Mouse (Mus musculus) CH12.LX (cell line): ENCODE measurements at regions not wholly inside any gene's neighbourhood (a gene's known extent, or its start where the extent isn't known, plus 50 kb on each side); places are given as distances from the start of the nearest gene placed in this dataset.

Experiments used
- DNase-seq: peaks from one replicate; pipeline ENCODE4 v3.0.0-alpha.2; 2013; ENCODE audit errors: extremely low read depth
- H3K27ac ChIP-seq: 2 replicates; pipeline ENCODE4 v1.5.1; 2012; ENCODE audit warnings: low read depth, mild to moderate bottlenecking, control low read depth, moderate library complexity; ENCODE audit not compliant: insufficient read depth
- H3K27me3 ChIP-seq: replicated peaks from 2 replicates; pipeline ENCODE3; 2012; ENCODE audit warnings: inconsistent platforms
- H3K36me3 ChIP-seq, 2 experiments: replicated peaks in 1 of 2; 2 replicates each; pipeline versions ENCODE3 to v1.6.1; 2012; ENCODE audit warnings: inconsistent platforms in 1 of 2, low read length in 1 of 2, mild to moderate bottlenecking in 1 of 2, mixed read lengths in 1 of 2, moderate library complexity in 1 of 2; ENCODE audit not compliant: control insufficient read depth in 1 of 2, insufficient read depth in 1 of 2
- H3K4me1 ChIP-seq, 2 experiments: 2 replicates each; pipeline ENCODE4 v1.6.1; 2012; ENCODE audit warnings: inconsistent platforms in 1 of 2, moderate library complexity in 1 of 2; ENCODE audit not compliant: insufficient read depth in 2 of 2, control insufficient read depth in 1 of 2
- H3K4me2 ChIP-seq: 2 replicates; pipeline ENCODE4 v1.6.1; 2012; ENCODE audit warnings: low read depth, mild to moderate bottlenecking, control low read depth; ENCODE audit not compliant: poor library complexity, insufficient read depth, severe bottlenecking
- H3K4me3 ChIP-seq, 3 experiments: fragments of 150-350 bp in 1 of 3; sonication (generic) in 1 of 3; replicated peaks in 1 of 3; 2 replicates each; pipeline versions ENCODE3 to v1.5.1; 2011 to 2012; ENCODE audit warnings: low read depth in 2 of 3, low read length in 2 of 3, mild to moderate bottlenecking in 2 of 3, moderate library complexity in 2 of 3, control low read depth in 1 of 3, improper control_type of control experiment in 1 of 3, inconsistent platforms in 1 of 3, mixed read lengths in 1 of 3; ENCODE audit not compliant: poor library complexity in 1 of 3
- H3K79me2 ChIP-seq: replicated peaks from 2 replicates; pipeline ENCODE4 v1.6.1; 2012; ENCODE audit warnings: mild to moderate bottlenecking, moderate library complexity; ENCODE audit not compliant: control insufficient read depth, poor library complexity, insufficient read depth, severe bottlenecking; ENCODE audit errors: extremely low read depth
- H3K9ac ChIP-seq: 2 replicates; pipeline ENCODE4 v1.6.1; 2012; ENCODE audit warnings: low read depth, mild to moderate bottlenecking, control low read depth, moderate library complexity; ENCODE audit not compliant: insufficient read depth
- H3K9me3 ChIP-seq: replicated peaks from 2 replicates; pipeline ENCODE3; 2012; ENCODE audit warnings: low read length, inconsistent platforms, mixed read lengths
- BHLHE40 ChIP-seq: IDR thresholded peaks from 2 replicates; pipeline ENCODE4 v1.6.1; 2011; ENCODE audit warnings: mild to moderate bottlenecking, low read depth, low read length, improper control_type of control experiment
- ELF1 ChIP-seq: IDR thresholded peaks from 2 replicates; pipeline ENCODE4 v1.6.1; 2014; ENCODE audit warnings: low read depth, mild to moderate bottlenecking, inconsistent platforms, low read length, improper control_type of control experiment
- EP300 ChIP-seq: IDR thresholded peaks from 2 replicates; pipeline ENCODE4 v1.6.1; 2011; ENCODE audit warnings: low read length, improper control_type of control experiment
- ETS1 ChIP-seq: conservative IDR thresholded peaks from 2 replicates; pipeline ENCODE4 v1.6.1; 2012; ENCODE audit warnings: low read depth, mild to moderate bottlenecking, inconsistent platforms, low read length, improper control_type of control experiment, moderate library complexity
- HCFC1 ChIP-seq: IDR thresholded peaks from 2 replicates; pipeline ENCODE4 v1.6.1; 2012; ENCODE audit warnings: low read depth, mild to moderate bottlenecking, inconsistent platforms, low read length, improper control_type of control experiment
- JUN ChIP-seq: IDR thresholded peaks from 2 replicates; pipeline ENCODE4 v1.6.1; 2011; ENCODE audit warnings: low read depth, mild to moderate bottlenecking, low read length, improper control_type of control experiment, moderate library complexity; ENCODE audit not compliant: insufficient read depth
- MAFK ChIP-seq: IDR thresholded peaks from 2 replicates; pipeline ENCODE4 v1.6.1; 2011; ENCODE audit warnings: low read length, improper control_type of control experiment; ENCODE audit not compliant: insufficient replicate concordance
- MAX ChIP-seq: IDR thresholded peaks from 2 replicates; pipeline ENCODE4 v1.6.1; 2011; ENCODE audit warnings: low read length, improper control_type of control experiment
- MAZ ChIP-seq: IDR thresholded peaks from 2 replicates; pipeline ENCODE4 v1.6.1; 2012; ENCODE audit warnings: low read depth, mild to moderate bottlenecking, inconsistent platforms, low read length, improper control_type of control experiment, moderate library complexity
- MEF2A ChIP-seq: IDR thresholded peaks from 2 replicates; pipeline ENCODE4 v1.6.1; 2014; ENCODE audit warnings: low read depth, mild to moderate bottlenecking, inconsistent platforms, low read length, improper control_type of control experiment, borderline replicate concordance
- POLR2AphosphoS2 ChIP-seq: IDR thresholded peaks from 2 replicates; pipeline ENCODE4 v1.6.1; 2011; ENCODE audit warnings: low read depth, low read length, improper control_type of control experiment
- SMC3 ChIP-seq: IDR thresholded peaks from 2 replicates; pipeline ENCODE4 v1.6.1; 2011; ENCODE audit warnings: low read depth, low read length, improper control_type of control experiment
- TCF12 ChIP-seq: IDR thresholded peaks from 2 replicates; pipeline ENCODE4 v1.6.1; 2014; ENCODE audit warnings: low read depth, mild to moderate bottlenecking, inconsistent platforms, low read length, improper control_type of control experiment
- USF1 ChIP-seq: IDR thresholded peaks from 2 replicates; pipeline ENCODE4 v1.6.1; 2014; ENCODE audit warnings: low read depth, mild to moderate bottlenecking, inconsistent platforms, low read length, improper control_type of control experiment
- ZKSCAN1 ChIP-seq: IDR thresholded peaks from 2 replicates; pipeline ENCODE4 v1.6.1; 2012; ENCODE audit warnings: low read depth, inconsistent platforms, low read length, improper control_type of control experiment, borderline replicate concordance
- ZMIZ1 ChIP-seq: IDR thresholded peaks from 2 replicates; pipeline ENCODE4 v1.6.1; 2012; ENCODE audit warnings: low read depth, mild to moderate bottlenecking, inconsistent platforms, low read length, improper control_type of control experiment
- ZNF384 ChIP-seq: IDR thresholded peaks from 2 replicates; pipeline ENCODE4 v1.6.1; 2012; ENCODE audit warnings: low read depth, low read length, improper control_type of control experiment, inconsistent platforms
- dilution Hi-C: fragments of 300-500 bp; cut with MboI; formaldehyde crosslinking; loops from 2 replicates; pipeline ENCODE4 v1.14.3; 2020; ENCODE audit warnings: low sequenced_read_pairs; ENCODE audit not compliant: extremely low pct_unique_long_range_greater_than_20kb, extremely low pct_ligation_motif_present
- in situ Hi-C: fragments of 300-500 bp; cut with MboI; formaldehyde crosslinking; loops from 3 replicates; pipeline ENCODE4 v1.14.3; 2019; ENCODE audit warnings: low sequenced_read_pairs, low pct_ligation_motif_present, low pct_unique_long_range_greater_than_20kb, mixed read lengths

- Histone ChIP-seq H3K4me2 (no peak overlapping the region), H3K79me2 (no peaks in the 10 kb centered on the region), H3K9ac (no peak overlapping the region), H3K27ac (no peak overlapping the region), H3K4me1 (peaks cover 5 to 51% of the 10 kb centered on the region in 2 experiments), H3K27me3 (no peaks in the 10 kb centered on the region), H3K4me3 (no peak overlapping the region), H3K36me3 (no peaks in the 10 kb centered on the region), H3K9me3 (no peaks in the 10 kb centered on the region)
- no peak for DNase-seq
- dilution Hi-C loops: no loop called here
- no peak for TF ChIP-seq MEF2A
- in situ Hi-C loops: no loop called here
Measured at GRCm38 (mm10) chr1:183928539-183928938, 84.6 kb upstream of the Dusp10 start.

DNA sequence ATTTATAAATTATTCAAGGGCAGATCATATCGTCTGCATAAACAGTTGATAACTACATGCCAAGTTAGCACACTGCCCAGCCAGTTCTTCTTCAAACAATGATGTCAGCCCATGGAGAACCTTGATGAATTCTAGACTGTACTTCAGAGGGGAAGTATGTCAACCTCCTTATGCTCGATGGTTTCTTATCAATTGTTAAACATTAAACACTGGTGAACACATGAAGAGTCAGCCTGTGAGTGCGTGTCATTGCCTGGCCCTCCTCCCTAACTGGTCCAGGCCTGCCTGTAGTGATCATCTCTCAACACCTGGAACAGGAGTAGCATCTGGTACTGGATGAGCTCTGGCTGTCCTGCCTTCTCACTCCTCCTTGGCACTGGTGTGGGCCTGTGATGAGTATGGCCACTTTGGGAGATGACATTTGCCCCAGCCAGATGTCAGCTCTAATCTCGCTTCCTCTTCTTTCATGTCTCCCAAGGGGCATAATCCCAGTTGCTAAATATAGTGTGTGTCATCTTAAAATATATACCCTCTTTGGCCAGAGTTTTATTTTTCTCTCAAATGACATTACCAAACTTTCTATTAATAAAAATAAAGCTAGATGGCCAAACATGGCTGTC lies 82.6 kb upstream of the Dusp10 start:
- Histone ChIP-seq H3K27me3 (no peaks in the 10 kb centered on the region), H3K27ac (no peak overlapping the region), H3K36me3 (no peaks in the 10 kb centered on the region), H3K9ac (no peak overlapping the region), H3K4me3 (no peak overlapping the region), H3K79me2 (no peaks in the 10 kb centered on the region), H3K4me1 (peaks cover 5 to 63% of the 10 kb centered on the region in 2 experiments), H3K9me3 (no peaks in the 10 kb centered on the region), H3K4me2 (no peak overlapping the region)
- DNase-seq: peak; percentile 46
- TF ChIP-seq SMC3: no peak
- TF ChIP-seq ETS1: no peak
- no peak for TF ChIP-seq BHLHE40
- no peak for TF ChIP-seq JUN
- peak; percentile 33; the same call in 1 of the 2 replicates for TF ChIP-seq EP300
- no peak for TF ChIP-seq HCFC1
- TF ChIP-seq ZKSCAN1: no peak
- no peak for TF ChIP-seq ELF1
- no peak for TF ChIP-seq MAFK
- TF ChIP-seq MAZ: no peak
- TF ChIP-seq MAX: no peak
- 0 out of 2 replicates have a peak, but pooled peaks have one; percentile 50 for TF ChIP-seq MEF2A
- TF ChIP-seq ZNF384: no peak
- TF ChIP-seq POLR2AphosphoS2: no peak
- no peak for TF ChIP-seq ZMIZ1
- TF ChIP-seq USF1: no peak
- no peak for TF ChIP-seq TCF12
- dilution Hi-C loops: no loop called here
- in situ Hi-C loops: no loop called here
